Mouse (Mus musculus): ENCODE measurements around the gene Arhgap9. TPM values are rescaled to one million over a fixed set of nuclear protein-coding genes. Genes with fewer than 3 reads are reported as not detected.

Arhgap9 gene
- total and polyA plus RNA-seq, 3 experiments, result 43.3 to 89.2 (median 54.8) TPM

- no peak for ATAC-seq (ENCODE audit: extremely low read depth, insufficient number of reproducible peaks, low FRiP score, poor library complexity, severe bottlenecking)
- Histone ChIP-seq H3K27me3 (ENCODE audit: insufficient read depth, low read length) (peaks cover 28% of the 10 kb centered on the region), H3K36me3 (replicated peaks) (no peaks in the 10 kb centered on the region), H3K4me1 (ENCODE audit: insufficient read depth, low read depth, low read length) (peaks cover 3% of the 10 kb centered on the region; the same call in 1 of the 2 replicates), H3K9me3 (replicated peaks) (no peaks in the 10 kb centered on the region), H3K4me3 (ENCODE audit: low read depth, low read length) (no peak within 1 kb of the TSS)
- TF ChIP-seq CTCF (IDR thresholded peaks at IDR 0.05; ENCODE audit: low read depth, low read length) (no peak), GATA2 (IDR thresholded peaks at IDR 0.05; ENCODE audit: borderline replicate concordance, low read depth, low read length) (no peak), TAL1 (conservative IDR thresholded peaks at IDR 0.05; ENCODE audit: low read depth, low read length) (no peak), GATA1 (IDR thresholded peaks at IDR 0.05; ENCODE audit: borderline replicate concordance, low read length) (no peak), POLR2AphosphoS5 (IDR thresholded peaks at IDR 0.05; ENCODE audit: insufficient replicate concordance, low read depth, low read length) (no peak)
- DNase-seq (ENCODE audit: low spot score), result no peak
Measured at GRCm38 (mm10) chr10:127369834-127370820, 48.4 kb downstream of the Arhgap9 start, which contains the start of gene Inhbc. Gene Inhbc (minus strand): TSS chr10:127370431.

DNA sequence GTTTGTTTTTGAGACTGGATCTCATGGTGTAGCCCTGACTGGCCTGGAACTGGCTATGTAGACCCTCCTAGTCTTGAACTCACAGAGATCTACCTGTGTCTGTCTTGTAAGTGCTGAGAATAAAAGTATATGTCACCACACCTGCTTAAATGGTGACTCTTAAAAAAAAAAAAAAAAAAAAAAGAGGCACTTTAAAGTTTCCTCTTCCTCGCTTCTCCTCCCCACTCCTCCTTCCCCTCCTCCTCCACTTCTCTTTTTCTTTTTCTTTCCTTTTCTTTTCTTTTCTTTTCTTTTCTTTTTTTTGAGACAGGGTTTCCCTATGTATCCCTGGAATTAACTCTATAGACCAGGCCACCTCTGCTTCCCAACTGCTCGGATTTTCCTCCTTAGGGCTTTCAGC lies 49.3 kb downstream of the Arhgap9 start:
- no peaks in the 10 kb centered on the region for H3K9me3 ChIP-seq (replicated peaks)
- DNase-seq (ENCODE audit: low spot score), result no peak
- H3K27me3 ChIP-seq (ENCODE audit: insufficient read depth, low read length), result peaks cover 28% of the 10 kb centered on the region
- H3K4me1 ChIP-seq (ENCODE audit: insufficient read depth, low read depth, low read length), result peaks cover 3% of the 10 kb centered on the region; the same call in 1 of the 2 replicates
- no peaks in the 10 kb centered on the region for H3K36me3 ChIP-seq (replicated peaks)
- no peak for ATAC-seq (ENCODE audit: extremely low read depth, insufficient number of reproducible peaks, low FRiP score, poor library complexity, severe bottlenecking)
- no peak overlapping the region for H3K4me3 ChIP-seq (ENCODE audit: low read depth, low read length)
- TF ChIP-seq TAL1 (conservative IDR thresholded peaks at IDR 0.05; ENCODE audit: low read depth, low read length) (no peak), CTCF (IDR thresholded peaks at IDR 0.05; ENCODE audit: low read depth, low read length) (no peak), GATA2 (IDR thresholded peaks at IDR 0.05; ENCODE audit: borderline replicate concordance, low read depth, low read length) (no peak), GATA1 (IDR thresholded peaks at IDR 0.05; ENCODE audit: borderline replicate concordance, low read length) (no peak), POLR2AphosphoS5 (IDR thresholded peaks at IDR 0.05; ENCODE audit: insufficient replicate concordance, low read depth, low read length) (no peak)

- Histone ChIP-seq H3K4me3 (ENCODE audit: low read depth, low read length) (no peak overlapping the region), H3K36me3 (replicated peaks) (peaks cover 3% of the 10 kb centered on the region), H3K4me1 (ENCODE audit: insufficient read depth, low read depth, low read length) (peaks cover 19% of the 10 kb centered on the region), H3K27me3 (ENCODE audit: insufficient read depth, low read length) (peaks cover 8% of the 10 kb centered on the region), H3K9me3 (replicated peaks) (no peaks in the 10 kb centered on the region)
- DNase-seq (ENCODE audit: low spot score), result no peak
- no peak for TF ChIP-seq POLR2AphosphoS5 (IDR thresholded peaks at IDR 0.05; ENCODE audit: insufficient replicate concordance, low read depth, low read length)
- TF ChIP-seq TAL1 (conservative IDR thresholded peaks at IDR 0.05; ENCODE audit: low read depth, low read length), result no peak
- TF ChIP-seq GATA2 (IDR thresholded peaks at IDR 0.05; ENCODE audit: borderline replicate concordance, low read depth, low read length), result no peak
- TF ChIP-seq CTCF (IDR thresholded peaks at IDR 0.05; ENCODE audit: low read depth, low read length), result no peak
- TF ChIP-seq GATA1 (IDR thresholded peaks at IDR 0.05; ENCODE audit: borderline replicate concordance, low read length), result no peak
- ATAC-seq (ENCODE audit: extremely low read depth, insufficient number of reproducible peaks, low FRiP score, poor library complexity, severe bottlenecking), result no peak
Measured at GRCm38 (mm10) chr10:127377700-127378099, 55.9 kb downstream of the Arhgap9 start.

Other genes with a start within 250 kb of the Arhgap9 start
- gene Agap2, start 246.7 kb upstream of the Arhgap9 start, total RNA-seq (2014; fragmentation: Nextera tagmentation), result 0.15 and 1.3 TPM in 2 replicates
- gene Agap2, start 246.7 kb upstream of the Arhgap9 start, total RNA-seq (2017), result under 0.01 and 1.1 TPM in 2 replicates
- gene Agap2, start 246.7 kb upstream of the Arhgap9 start, polyA plus RNA-seq (2012), result 0.07 and 0.26 TPM in 2 replicates
- 47.9 and 55.4 TPM in 2 replicates for gene Os9, start 200.8 kb upstream of the Arhgap9 start, total RNA-seq (2014; fragmentation: Nextera tagmentation)
- gene Os9, start 200.8 kb upstream of the Arhgap9 start, total RNA-seq (2017), result 95.7 and 99.7 TPM in 2 replicates
- 110 and 126 TPM in 2 replicates for gene Os9, start 200.8 kb upstream of the Arhgap9 start, polyA plus RNA-seq (2012)
- 173 and 188 TPM in 2 replicates for gene B4galnt1, start 156.7 kb upstream of the Arhgap9 start, total RNA-seq (2014; fragmentation: Nextera tagmentation)
- 65.0 and 66.7 TPM in 2 replicates for gene B4galnt1, start 156.7 kb upstream of the Arhgap9 start, total RNA-seq (2017)
- 292 and 318 TPM in 2 replicates for gene B4galnt1, start 156.7 kb upstream of the Arhgap9 start, polyA plus RNA-seq (2012)
- gene Slc26a10, start 141.3 kb upstream of the Arhgap9 start, total RNA-seq (2014; fragmentation: Nextera tagmentation), result 8.4 and 10.1 TPM in 2 replicates
- 0.58 and 0.98 TPM in 2 replicates for gene Slc26a10, start 141.3 kb upstream of the Arhgap9 start, total RNA-seq (2017)
- gene Slc26a10, start 141.3 kb upstream of the Arhgap9 start, polyA plus RNA-seq (2012), result 0.68 and 0.94 TPM in 2 replicates
- gene Arhgef25, start 131.9 kb upstream of the Arhgap9 start, total RNA-seq (2014; fragmentation: Nextera tagmentation), result 49.0 and 70.1 TPM in 2 replicates
- 43.0 and 51.4 TPM in 2 replicates for gene Arhgef25, start 131.9 kb upstream of the Arhgap9 start, total RNA-seq (2017)
- 98.4 and 120 TPM in 2 replicates for gene Arhgef25, start 131.9 kb upstream of the Arhgap9 start, polyA plus RNA-seq (2012)
- 318 and 360 TPM in 2 replicates for gene Dtx3, start 126.2 kb upstream of the Arhgap9 start, total RNA-seq (2014; fragmentation: Nextera tagmentation)
- gene Dtx3, start 126.2 kb upstream of the Arhgap9 start, total RNA-seq (2017), result 95.8 and 125 TPM in 2 replicates
- 213 and 260 TPM in 2 replicates for gene Dtx3, start 126.2 kb upstream of the Arhgap9 start, polyA plus RNA-seq (2012)
- gene Pip4k2c, start 110.4 kb upstream of the Arhgap9 start, total RNA-seq (2014; fragmentation: Nextera tagmentation), result 136 and 141 TPM in 2 replicates
- gene Pip4k2c, start 110.4 kb upstream of the Arhgap9 start, total RNA-seq (2017), result 126 and 133 TPM in 2 replicates
- 130 and 151 TPM in 2 replicates for gene Pip4k2c, start 110.4 kb upstream of the Arhgap9 start, polyA plus RNA-seq (2012)
- 0.10 TPM in 1 of 2 replicates, not detected in the other for gene Kif5a, start 58.6 kb upstream of the Arhgap9 start, total RNA-seq (2014; fragmentation: Nextera tagmentation)
- gene Kif5a, start 58.6 kb upstream of the Arhgap9 start, total RNA-seq (2017), result 0.11 and 0.17 TPM in 2 replicates
- 0.04 and 0.22 TPM in 2 replicates for gene Kif5a, start 58.6 kb upstream of the Arhgap9 start, polyA plus RNA-seq (2012)
- 135 TPM in 2 replicates for gene Dctn2, start 55.6 kb upstream of the Arhgap9 start, total RNA-seq (2014; fragmentation: Nextera tagmentation)
- gene Dctn2, start 55.6 kb upstream of the Arhgap9 start, total RNA-seq (2017), result 139 and 154 TPM in 2 replicates
- 161 and 175 TPM in 2 replicates for gene Dctn2, start 55.6 kb upstream of the Arhgap9 start, polyA plus RNA-seq (2012)
- 107 and 121 TPM in 2 replicates for gene Mbd6, start 32.9 kb upstream of the Arhgap9 start, total RNA-seq (2014; fragmentation: Nextera tagmentation)
- 4.1 and 6.6 TPM in 2 replicates for gene Mbd6, start 32.9 kb upstream of the Arhgap9 start, total RNA-seq (2017)
- gene Mbd6, start 32.9 kb upstream of the Arhgap9 start, polyA plus RNA-seq (2012), result 239 and 302 TPM in 2 replicates
- 97.3 and 102 TPM in 2 replicates for gene Mars, start 10.2 kb upstream of the Arhgap9 start, total RNA-seq (2014; fragmentation: Nextera tagmentation)
- 109 and 144 TPM in 2 replicates for gene Mars, start 10.2 kb upstream of the Arhgap9 start, total RNA-seq (2017)
- 104 and 108 TPM in 2 replicates for gene Mars, start 10.2 kb upstream of the Arhgap9 start, polyA plus RNA-seq (2012)
- gene Gli1, start 20.0 kb downstream of the Arhgap9 start, total RNA-seq (2014; fragmentation: Nextera tagmentation), result 0.23 and 0.24 TPM in 2 replicates
- gene Gli1, start 20.0 kb downstream of the Arhgap9 start, total RNA-seq (2017), result 0.11 TPM in 1 of 2 replicates, not detected in the other
- 0.15 and 0.18 TPM in 2 replicates for gene Gli1, start 20.0 kb downstream of the Arhgap9 start, polyA plus RNA-seq (2012)
- gene Inhbe, start 32.4 kb downstream of the Arhgap9 start, total RNA-seq (2014; fragmentation: Nextera tagmentation), result not detected in 2 replicates
- 0.06 and 0.11 TPM in 2 replicates for gene Inhbe, start 32.4 kb downstream of the Arhgap9 start, total RNA-seq (2017)
- 0.01 TPM in 2 replicates for gene Inhbe, start 32.4 kb downstream of the Arhgap9 start, polyA plus RNA-seq (2012)
- not detected in 2 replicates for gene Inhbc, start 48.5 kb downstream of the Arhgap9 start, total RNA-seq (2014; fragmentation: Nextera tagmentation)
- 0.05 TPM in 1 of 2 replicates, not detected in the other for gene Inhbc, start 48.5 kb downstream of the Arhgap9 start, total RNA-seq (2017)
- gene Inhbc, start 48.5 kb downstream of the Arhgap9 start, polyA plus RNA-seq (2012), result not detected in 2 replicates
- 95.6 and 123 TPM in 2 replicates for gene R3hdm2, start 58.4 kb downstream of the Arhgap9 start, total RNA-seq (2014; fragmentation: Nextera tagmentation)
- gene R3hdm2, start 58.4 kb downstream of the Arhgap9 start, total RNA-seq (2017), result 14.8 and 15.6 TPM in 2 replicates
- gene R3hdm2, start 58.4 kb downstream of the Arhgap9 start, polyA plus RNA-seq (2012), result 97.4 and 119 TPM in 2 replicates
- gene Stac3, start 179.7 kb downstream of the Arhgap9 start, total RNA-seq (2014; fragmentation: Nextera tagmentation), result 1.2 TPM in 1 of 2 replicates, not detected in the other
- 0.60 and 0.93 TPM in 2 replicates for gene Stac3, start 179.7 kb downstream of the Arhgap9 start, total RNA-seq (2017)
- 0.07 and 0.17 TPM in 2 replicates for gene Stac3, start 179.7 kb downstream of the Arhgap9 start, polyA plus RNA-seq (2012)
- gene Ndufa4l2, start 193.0 kb downstream of the Arhgap9 start, total RNA-seq (2014; fragmentation: Nextera tagmentation), result 976 and 1,076 TPM in 2 replicates
- 238 and 262 TPM in 2 replicates for gene Ndufa4l2, start 193.0 kb downstream of the Arhgap9 start, total RNA-seq (2017)
- gene Ndufa4l2, start 193.0 kb downstream of the Arhgap9 start, polyA plus RNA-seq (2012), result 1,245 and 1,719 TPM in 2 replicates
- 338 and 343 TPM in 2 replicates for gene Shmt2, start 200.5 kb downstream of the Arhgap9 start, total RNA-seq (2014; fragmentation: Nextera tagmentation)
- 238 and 271 TPM in 2 replicates for gene Shmt2, start 200.5 kb downstream of the Arhgap9 start, total RNA-seq (2017)
- gene Shmt2, start 200.5 kb downstream of the Arhgap9 start, polyA plus RNA-seq (2012), result 622 and 702 TPM in 2 replicates
- not detected in 2 replicates for gene Nxph4, start 212.6 kb downstream of the Arhgap9 start, total RNA-seq (2014; fragmentation: Nextera tagmentation)
- gene Nxph4, start 212.6 kb downstream of the Arhgap9 start, total RNA-seq (2017), result 0.06 and 0.11 TPM in 2 replicates
- 0.22 and 0.40 TPM in 2 replicates for gene Nxph4, start 212.6 kb downstream of the Arhgap9 start, polyA plus RNA-seq (2012)